Mouse (Mus musculus) urinary bladder, adult 18-20 months (tissue): Measurements from ENCODE around the gene Gm3625.
A peak's percentile ranks its signal among the peaks of the same experiment; 100 is the strongest.
"Not testable (repeated sequence)": the region's sequence is repeated elsewhere in the genome, so short reads cannot be mapped to it uniquely, and the experiment has no call there.

Experiments
- DNase-seq, 2 experiments: peaks; one replicate each; pipeline ENCODE4 v3.0.0; 2022; ENCODE audit warnings: low spot score in 2 of 2, mixed read lengths in 2 of 2

The Gm3625 gene

DNA sequence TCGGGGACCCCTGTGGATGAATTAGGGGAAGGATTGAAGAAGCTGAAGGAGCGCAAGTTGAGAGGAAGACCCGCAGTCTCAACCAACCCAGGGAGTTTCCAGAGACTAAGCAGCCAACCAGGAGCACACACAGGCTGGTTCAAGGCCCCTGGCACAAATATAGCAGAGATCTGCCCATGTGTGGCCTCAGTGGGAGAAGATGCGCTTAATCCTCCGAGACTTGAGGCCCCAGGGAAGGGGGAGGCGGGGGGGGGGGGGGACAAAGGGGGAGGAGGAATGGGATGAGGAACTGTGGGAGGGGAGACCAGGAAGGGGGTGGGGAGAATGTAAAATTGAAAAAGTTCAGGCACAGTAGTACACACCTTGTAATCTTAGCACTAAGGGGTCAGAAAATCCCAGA is 37.3 kb downstream of the Gm3625 start:
- no peak for DNase-seq

DNA sequence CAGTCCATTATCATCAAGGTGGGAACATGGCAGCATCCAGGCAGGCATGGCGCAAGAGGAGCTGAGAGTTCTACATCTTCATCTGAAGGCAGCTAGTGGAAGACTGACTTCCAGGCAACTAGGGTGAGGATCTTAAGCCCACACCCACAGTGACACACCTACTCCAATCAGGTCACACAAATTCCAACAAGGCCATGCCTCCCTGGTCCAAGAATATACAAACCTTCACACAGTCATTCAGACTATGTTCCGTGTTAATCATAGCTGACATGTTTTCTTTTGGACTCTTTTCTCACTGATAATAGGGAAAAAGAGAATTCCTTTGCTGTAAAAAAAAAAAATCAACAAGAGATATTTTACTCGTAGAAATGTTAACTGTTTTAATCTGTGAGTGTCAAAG is 39.0 kb downstream of the Gm3625 start:
- DNase-seq = not testable (repeated sequence)

DNA sequence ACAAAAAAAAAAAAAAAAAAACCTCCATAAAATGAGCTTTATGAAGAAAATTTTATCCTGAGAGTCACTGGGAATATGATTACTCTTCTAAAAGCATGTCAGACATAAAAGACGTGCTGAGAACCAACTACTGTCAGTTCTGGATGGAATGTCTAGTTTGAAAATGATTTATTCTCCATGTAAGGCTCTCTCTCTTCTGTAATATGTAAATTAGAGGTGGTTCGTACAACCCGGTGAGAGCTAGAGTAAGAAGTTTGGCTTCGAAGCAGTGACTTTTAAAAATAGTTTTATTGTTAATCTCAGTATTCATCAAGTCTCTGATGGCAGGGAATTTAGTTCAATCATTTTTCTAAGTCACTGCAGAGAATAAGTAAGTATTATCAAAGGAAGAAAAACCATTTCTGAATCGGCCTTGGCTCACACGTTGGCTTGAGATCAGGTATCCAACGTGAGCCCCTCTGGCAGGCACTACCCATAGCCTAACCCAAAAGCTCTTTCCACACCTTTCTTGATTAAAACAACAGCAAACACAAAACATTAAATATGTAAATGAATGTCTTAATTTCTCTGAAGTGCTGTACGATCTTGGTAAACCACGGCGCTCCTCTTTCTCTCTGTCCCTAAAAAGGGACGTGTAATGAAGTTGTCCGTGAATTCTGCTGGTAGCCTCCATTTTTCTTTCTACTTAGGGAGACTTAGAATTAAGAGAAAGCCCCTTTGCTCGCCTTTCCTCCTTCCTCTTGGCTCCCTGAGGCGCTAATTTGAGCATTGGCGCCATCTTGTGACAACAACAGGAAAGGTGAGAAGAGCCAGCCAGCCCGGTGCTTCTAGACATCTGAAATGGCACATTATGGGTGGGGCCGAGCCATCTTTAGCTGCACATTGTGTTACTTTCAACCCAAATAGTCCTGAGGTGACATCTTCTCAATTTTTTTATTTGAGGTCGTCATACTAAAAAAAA is 44.4 kb downstream of the Gm3625 start:
- peak; percentile 46 to 52 for DNase-seq

DNA sequence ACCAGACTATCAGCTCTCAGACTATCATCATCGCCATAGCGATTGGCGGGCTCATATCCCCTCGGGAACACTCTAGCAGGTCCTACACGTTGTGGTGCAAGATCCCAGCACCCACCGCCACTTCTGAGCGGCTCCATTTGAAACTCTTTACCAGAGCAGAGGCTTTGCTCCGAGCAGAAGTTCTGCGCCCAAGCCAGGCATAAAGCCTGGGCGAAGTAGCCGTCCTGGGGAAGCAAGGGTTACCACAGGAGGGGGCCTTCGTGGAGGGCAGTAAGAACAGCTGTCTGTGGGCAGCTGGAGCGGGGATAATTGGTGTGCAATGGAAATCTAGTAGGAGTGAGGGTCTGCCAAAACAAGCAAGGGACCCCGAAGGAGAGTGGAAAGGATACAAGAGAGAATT is 45.2 kb downstream of the Gm3625 start:
- DNase-seq = no peak

DNA sequence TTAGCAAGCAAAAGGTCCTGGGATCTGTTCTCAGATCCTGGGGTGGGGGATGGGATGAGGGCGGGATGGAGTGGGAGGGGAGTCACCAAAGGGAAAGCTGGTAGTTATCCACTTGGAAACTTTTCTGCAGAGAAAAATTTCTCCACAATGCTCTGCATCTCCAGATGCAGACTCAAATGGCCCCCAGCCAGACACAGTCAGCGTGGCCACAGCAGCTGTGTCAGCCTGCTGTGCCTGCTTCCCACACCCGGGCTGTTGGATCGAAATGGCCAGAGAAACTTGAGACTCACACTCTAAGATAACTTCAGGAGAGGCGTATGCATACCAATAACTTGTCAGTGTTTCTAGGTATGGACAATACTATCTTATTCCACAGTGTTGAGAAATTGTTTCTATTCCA is 46.2 kb downstream of the Gm3625 start:
- no peak for DNase-seq

DNA sequence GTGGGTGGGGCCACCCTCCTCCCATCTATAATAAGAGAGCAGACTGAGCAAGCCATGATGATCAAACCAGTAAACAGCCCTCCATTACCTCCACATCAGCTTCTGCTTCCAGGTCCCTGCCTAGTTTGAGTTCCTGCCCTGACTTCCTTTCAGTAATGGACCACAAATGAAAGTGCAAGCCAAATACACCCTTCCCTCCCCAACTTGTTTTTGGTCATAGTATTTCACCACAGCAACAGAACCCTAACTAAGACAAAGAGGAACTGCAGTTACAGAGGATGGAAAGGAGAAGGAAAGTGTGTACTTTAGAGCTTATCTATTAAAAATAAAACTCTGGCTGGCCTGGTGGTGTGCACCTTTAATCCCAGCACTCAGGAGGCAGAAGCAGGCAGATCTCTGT is 47.3 kb downstream of the Gm3625 start:
- no peak for DNase-seq

DNA sequence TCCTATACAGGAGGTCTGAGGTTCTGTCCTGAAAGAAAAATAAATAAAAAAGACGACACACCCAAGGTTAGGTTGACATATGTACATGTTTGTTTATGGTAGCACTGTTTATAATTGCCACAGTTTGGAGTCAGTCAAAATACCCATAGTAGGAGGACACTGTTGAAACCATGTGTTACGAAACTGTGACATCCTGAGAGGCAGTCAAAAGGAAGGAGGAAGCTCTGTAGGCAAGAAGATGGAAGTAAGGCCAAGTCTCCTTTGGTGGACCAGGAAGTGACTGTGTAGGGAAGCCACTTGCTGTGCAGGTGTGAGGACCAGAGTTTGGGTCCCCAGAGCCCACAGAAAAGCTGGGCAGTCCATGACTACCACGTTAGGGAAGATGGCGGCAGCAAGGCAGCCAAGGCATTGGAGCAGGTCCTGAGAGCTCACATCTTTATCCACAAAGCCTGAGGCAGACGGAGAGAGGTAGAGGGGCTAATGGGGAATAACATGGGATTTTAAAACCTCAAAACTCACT is 48.3 kb downstream of the Gm3625 start:
- DNase-seq = no peak
